Mouse (Mus musculus) MEL (cell line): ENCODE results near the gene Tbc1d2b.

Experiments used
- CTCF ChIP-seq, 3 experiments: IDR thresholded peaks in 2 of 3; conservative IDR thresholded peaks in 1 of 3; 2 replicates each; pipeline ENCODE4 v1.5.1; 2011 to 2012; ENCODE audit warnings: low read length in 3 of 3, low read depth in 2 of 3, mild to moderate bottlenecking in 2 of 3, improper control_type of control experiment in 1 of 3, inconsistent platforms in 1 of 3, mixed read lengths in 1 of 3, moderate library complexity in 1 of 3; ENCODE audit not compliant: control insufficient read depth in 1 of 3, insufficient read depth in 1 of 3, poor library complexity in 1 of 3, severe bottlenecking in 1 of 3
- EP300 ChIP-seq, 2 experiments: IDR thresholded peaks; 2 replicates each; pipeline ENCODE4 v1.6.1; 2011; ENCODE audit warnings: improper control_type of control experiment in 2 of 2, low read length in 2 of 2, low read depth in 1 of 2, mild to moderate bottlenecking in 1 of 2
- GATA1 ChIP-seq: IDR thresholded peaks from 2 replicates; pipeline ENCODE4 v1.6.1; 2011; ENCODE audit warnings: low read depth, low read length, improper control_type of control experiment
- POLR2A ChIP-seq, 2 experiments: IDR thresholded peaks; 2 replicates each; pipeline ENCODE4 v1.6.1; 2011 to 2012; ENCODE audit warnings: low read length in 2 of 2, mild to moderate bottlenecking in 2 of 2, control low read depth in 1 of 2, improper control_type of control experiment in 1 of 2, low read depth in 1 of 2, moderate library complexity in 1 of 2; ENCODE audit not compliant: control insufficient read depth in 1 of 2, insufficient read depth in 1 of 2, poor library complexity in 1 of 2
- POLR2AphosphoS5 ChIP-seq: IDR thresholded peaks from 2 replicates; pipeline ENCODE4 v1.6.1; 2012; ENCODE audit warnings: low read depth, borderline replicate concordance, mild to moderate bottlenecking, inconsistent platforms, low read length, moderate library complexity, mixed read lengths

GRCm38 (mm10) chr9:90172528-90173321 lies 97.9 kb downstream of the Tbc1d2b start:
- TF ChIP-seq EP300 (IDR thresholded peaks at IDR 0.05; ENCODE audit: low read depth in 1 of 2, low read length in 2 of 2) (no peak), CTCF (IDR thresholded peaks at IDR 0.05 in 2 of 3, conservative IDR thresholded peaks at IDR 0.05 in 1 of 3; ENCODE audit: control insufficient read depth in 1 of 3, insufficient read depth in 1 of 3, low read depth in 2 of 3, low read length in 3 of 3, poor library complexity in 1 of 3, severe bottlenecking in 1 of 3) (no peak), POLR2AphosphoS5 (no peak), POLR2A (IDR thresholded peaks at IDR 0.05; ENCODE audit: control insufficient read depth in 1 of 2, insufficient read depth in 1 of 2, low read depth in 1 of 2, low read length in 2 of 2, poor library complexity in 1 of 2) (no peak), GATA1 (no peak)
